Mouse (Mus musculus) cerebellum, adult 2 months (tissue): ENCODE data around the gene Tceal3. TPM values are rescaled to one million over a fixed set of nuclear protein-coding genes. Genes with fewer than 3 reads are reported as not detected.
"Not testable (repeated sequence)": the region's sequence is repeated elsewhere in the genome, so short reads cannot be mapped to it uniquely, and the experiment has no call there.

ENCODE experiments used
- DNase-seq, 2 experiments: peaks; one replicate each; pipeline ENCODE4 v3.0.0; 2021
- H3K27ac ChIP-seq: fragments of 200-500 bp; 2 replicates; pipeline ENCODE4 v1.5.1; 2012; ENCODE audit warnings: low read length, control low read depth, inconsistent platforms; ENCODE audit not compliant: insufficient read depth
- H3K27me3 ChIP-seq: fragments of 200-500 bp; 2 replicates; pipeline ENCODE4 v1.6.1; 2012; ENCODE audit warnings: inconsistent platforms, mild to moderate bottlenecking, low read length, moderate library complexity; ENCODE audit not compliant: control insufficient read depth, insufficient read depth
- H3K4me1 ChIP-seq: fragments of 200-500 bp; 2 replicates; pipeline ENCODE4 v1.6.1; 2011; ENCODE audit warnings: low read length; ENCODE audit not compliant: control insufficient read depth, insufficient read depth
- H3K4me3 ChIP-seq: fragments of 200-500 bp; replicated peaks from 2 replicates; pipeline ENCODE3; 2011; ENCODE audit warnings: mild to moderate bottlenecking, low read depth, low read length, control low read depth; ENCODE audit not compliant: insufficient read depth
- CTCF ChIP-seq: fragments of 200-500 bp; IDR thresholded peaks from 2 replicates; pipeline ENCODE4 v1.5.1; 2011; ENCODE audit warnings: low read depth, mild to moderate bottlenecking, control low read depth, low read length, moderate library complexity, borderline replicate concordance; ENCODE audit not compliant: insufficient read depth
- POLR2A ChIP-seq: fragments of 200-500 bp; IDR thresholded peaks from 2 replicates; pipeline ENCODE4 v1.6.1; 2011; ENCODE audit warnings: low read length, control low read depth, borderline replicate concordance; ENCODE audit not compliant: insufficient read depth
- WGBS: fragments of 180-500 bp; shearing (Covaris S2); methylation state at CpG from one replicate; pipeline ENCODE4 v1.1.7; 2018; 5-methylcytosine and 5-hydroxymethylcytosine counted together
- polyA plus RNA-seq: library from polyadenylated mRNA; depleted of rRNA; stranded (reverse); fragments of >200 nt; gene quantifications from 2 replicates; pipeline ENCODE4 v1.2.3, GENCODE M21; 2012

Tceal3 gene
- polyA plus RNA-seq, 1 experiment: 257 TPM

DNA sequence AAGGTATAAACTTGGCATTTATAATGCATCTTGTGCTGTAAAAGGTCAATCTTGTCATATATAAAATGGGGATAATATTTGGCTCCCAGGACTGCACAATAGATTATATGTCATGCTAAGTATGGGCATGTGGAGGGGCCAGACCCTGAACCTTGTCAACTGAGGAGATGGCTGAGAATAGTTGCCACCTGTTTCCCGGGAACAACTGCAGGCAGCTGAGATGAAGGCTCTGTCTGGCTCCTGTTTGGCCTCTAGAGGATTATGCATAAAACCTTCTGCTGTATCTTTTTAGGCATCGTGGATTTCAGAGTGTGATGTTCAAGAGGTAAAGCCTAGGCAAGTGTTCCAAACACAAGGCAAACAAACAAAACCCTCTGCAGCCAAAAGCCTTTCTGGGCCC is 78.2 kb downstream of the Tceal3 start:
- no peak for TF ChIP-seq POLR2A
- no peak overlapping the region for H3K4me3 ChIP-seq
- WGBS: 21% methylated on average over 2 of the region's 2 CpGs
- DNase-seq: no peak
- H3K4me1 ChIP-seq: no peaks in the 10 kb centered on the region
- no peaks in the 10 kb centered on the region for H3K27me3 ChIP-seq
- no peak overlapping the region for H3K27ac ChIP-seq

DNA sequence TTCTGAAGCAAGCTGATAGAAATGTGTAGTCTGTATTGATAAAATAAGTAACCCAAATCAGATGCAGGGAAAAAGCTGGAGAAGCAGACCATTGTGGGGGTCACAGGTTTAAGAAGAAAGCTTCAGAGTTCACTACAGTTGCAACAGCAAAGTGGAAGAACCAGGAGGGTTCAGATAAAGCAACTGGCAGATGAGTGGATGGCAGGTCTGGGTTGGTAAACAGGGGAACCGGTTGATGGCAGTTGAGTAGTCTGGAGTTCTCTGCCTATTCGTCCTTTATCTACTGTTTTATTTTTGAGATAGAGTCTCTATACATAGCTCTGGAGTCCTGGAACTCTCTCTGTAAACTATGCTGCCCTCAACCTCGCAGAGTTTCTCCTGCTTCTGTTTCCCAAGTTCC is 90.3 kb downstream of the Tceal3 start:
- TF ChIP-seq POLR2A: no peak
- TF ChIP-seq CTCF: no peak
- WGBS: 70% methylated on average over 3 of the region's 3 CpGs
- Histone ChIP-seq H3K4me3 (no peak overlapping the region), H3K4me1 (no peaks in the 10 kb centered on the region), H3K27me3 (no peaks in the 10 kb centered on the region), H3K27ac (no peak overlapping the region)
- no peak for DNase-seq

DNA sequence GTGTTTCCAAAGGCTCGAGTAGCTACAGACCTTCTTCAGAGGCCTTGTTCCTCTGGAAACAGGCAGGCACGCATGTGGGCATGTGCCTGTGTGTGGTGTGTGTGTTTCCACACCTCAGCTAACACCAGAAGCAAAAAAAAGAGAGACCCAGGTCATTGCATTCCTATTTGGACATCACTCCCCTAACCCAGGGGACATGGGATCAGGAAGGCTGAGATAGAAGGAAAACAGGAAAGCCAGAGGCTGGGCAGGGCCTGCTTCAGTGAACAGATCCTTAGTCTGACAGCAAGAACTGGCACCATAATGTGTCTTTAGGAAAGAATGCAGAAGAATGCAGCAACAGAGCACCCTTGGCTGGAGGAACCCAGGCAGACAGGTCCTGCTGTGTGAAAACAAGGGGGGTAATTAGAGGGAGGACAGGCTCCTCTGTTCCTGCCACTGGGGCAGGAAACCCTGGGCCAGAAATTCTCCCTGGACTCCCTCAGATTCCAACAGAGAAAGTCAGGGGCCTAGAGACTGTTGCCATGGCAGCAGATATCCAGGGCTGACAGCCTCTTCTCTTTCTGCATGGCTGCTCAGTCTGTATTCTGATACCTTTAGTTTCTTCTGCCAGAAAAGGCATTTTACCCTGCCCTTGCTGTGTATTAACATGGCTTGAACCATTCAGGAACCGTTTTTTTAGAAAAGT is 101.1 kb downstream of the Tceal3 start:
- not testable (repeated sequence) for H3K4me3 ChIP-seq, H3K27ac ChIP-seq, DNase-seq, H3K4me1 ChIP-seq, H3K27me3 ChIP-seq
- WGBS: 19% methylated on average over 3 of the region's 3 CpGs

DNA sequence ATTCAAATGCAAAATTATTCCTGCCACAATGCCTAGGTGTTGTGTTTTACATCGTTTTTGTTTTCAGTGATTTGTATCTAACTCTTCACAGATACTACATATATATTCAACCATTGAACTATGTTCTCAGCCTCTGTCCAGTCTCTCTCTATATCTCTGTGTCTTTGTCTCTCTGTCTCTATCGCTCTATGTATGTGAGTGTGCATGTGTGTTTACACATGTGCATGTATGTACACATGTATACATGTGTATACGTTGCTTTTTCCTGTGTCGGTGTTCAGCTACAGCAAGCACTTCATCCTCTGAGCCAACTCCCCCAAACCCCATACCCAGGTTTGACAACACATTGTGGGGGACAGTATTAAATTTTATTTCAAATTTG is 101.6 kb downstream of the Tceal3 start:
- Histone ChIP-seq H3K27me3 (no peaks in the 10 kb centered on the region), H3K4me3 (no peak overlapping the region), H3K4me1 (peaks cover 6% of the 10 kb centered on the region), H3K27ac (no peak overlapping the region)
- TF ChIP-seq POLR2A (no peak), CTCF (no peak)
- 44% methylated on average over 4 of the region's 4 CpGs for WGBS
- DNase-seq: no peak

DNA sequence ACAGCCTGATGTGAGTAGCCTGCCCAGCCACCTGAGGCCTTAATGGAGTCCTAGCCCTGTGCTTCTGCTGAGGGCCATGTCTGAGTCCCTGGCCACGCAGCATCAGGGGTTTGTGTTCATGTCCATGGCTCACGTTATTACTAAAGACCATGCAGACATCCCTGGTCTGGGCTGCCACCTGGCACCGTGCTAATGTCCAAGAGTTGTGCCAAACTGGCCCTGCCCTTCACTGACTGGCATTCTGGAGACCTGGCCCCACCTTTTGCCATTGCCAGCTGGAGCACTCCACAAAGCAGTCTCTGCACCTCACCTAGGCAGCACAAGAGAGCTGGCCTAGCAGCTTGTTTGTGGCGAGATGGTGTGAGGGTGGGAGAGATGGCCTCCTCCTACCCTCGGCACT is 102.6 kb downstream of the Tceal3 start:
- no peak for DNase-seq
- 44% methylated on average over 5 of the region's 5 CpGs for WGBS
- peaks cover 6% of the 10 kb centered on the region for H3K4me1 ChIP-seq
- no peaks in the 10 kb centered on the region for H3K27me3 ChIP-seq
- TF ChIP-seq CTCF (no peak), POLR2A (no peak)
- no peak overlapping the region for H3K4me3 ChIP-seq
- H3K27ac ChIP-seq: no peak overlapping the region

DNA sequence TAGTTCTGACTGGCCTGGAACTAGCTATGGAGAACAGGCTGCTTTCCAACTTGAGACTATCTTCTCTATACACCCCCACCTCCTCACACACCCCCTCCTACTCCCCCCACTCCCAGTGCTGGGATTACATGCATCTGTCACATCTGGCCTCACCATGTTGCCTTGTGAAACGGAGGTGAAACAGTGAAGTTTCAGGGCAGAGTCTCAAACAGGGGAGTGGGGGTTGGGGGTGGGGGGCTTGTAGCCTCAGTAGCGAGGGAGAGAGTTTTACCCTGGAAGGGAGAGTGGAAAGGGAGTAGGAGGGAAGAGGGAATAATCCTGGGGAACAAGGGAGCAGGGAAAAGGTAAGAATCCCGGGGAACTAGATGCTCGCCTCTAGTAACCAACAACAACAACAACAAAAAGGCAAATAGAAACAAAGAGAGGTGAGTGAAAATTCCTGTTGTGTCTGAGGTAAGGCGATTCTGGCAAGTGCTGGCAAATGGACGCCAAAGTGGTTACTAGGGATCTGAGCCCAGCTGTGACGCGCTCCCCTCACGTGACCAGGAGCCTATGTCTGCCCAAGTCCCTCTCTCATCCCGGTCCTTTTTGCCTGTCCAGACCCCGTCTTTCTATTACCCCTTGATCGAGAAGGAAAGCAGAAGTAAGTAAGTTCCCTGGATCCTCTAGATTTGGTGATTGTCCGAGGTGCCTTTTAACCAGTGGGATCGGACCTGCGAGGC is 117.0 kb downstream of the Tceal3 start, which contains the start of gene Tceal1:
Gene Tceal1 (plus strand): TSS at position 537 of the 722 bp plus-strand sequence.
- Histone ChIP-seq H3K4me3 (peak within 1 kb of the TSS; percentile 83), H3K27ac (peak within 1 kb of the TSS; percentile 38), H3K27me3 (no peaks in the 10 kb centered on the region), H3K4me1 (no peaks in the 10 kb centered on the region)
- 7% methylated on average over 15 of the region's 15 CpGs for WGBS
- TF ChIP-seq POLR2A: peak; percentile 33; the same call in 1 of the 2 replicates
- TF ChIP-seq CTCF: no peak
- peak; percentile 70 to 74 for DNase-seq

DNA sequence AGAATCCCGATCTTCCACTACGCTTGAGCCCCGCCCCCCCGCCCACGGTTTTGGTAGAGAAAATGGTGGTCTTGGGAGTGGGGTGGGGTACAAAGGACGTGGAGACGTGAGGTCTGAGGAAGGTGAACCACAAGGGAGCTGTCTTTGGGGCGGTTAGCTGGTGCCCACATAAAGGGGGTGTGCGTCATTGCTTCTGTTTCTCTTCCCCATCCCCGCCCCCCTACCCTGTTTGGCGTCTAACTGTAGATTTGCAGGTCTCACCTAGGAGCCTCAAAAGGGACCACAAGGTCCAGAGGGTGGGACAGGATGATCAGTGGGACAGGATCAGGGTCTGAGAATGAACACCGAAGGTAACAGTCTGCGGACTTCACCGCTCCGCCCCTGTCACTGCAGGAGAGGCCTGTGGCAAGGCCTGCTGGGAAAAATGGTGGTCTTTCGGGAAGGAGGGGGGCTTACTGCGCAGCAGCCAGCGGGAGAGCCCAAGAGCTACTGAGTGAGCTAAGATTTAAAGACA is 117.6 kb downstream of the Tceal3 start:
- Histone ChIP-seq H3K27ac (peak overlapping the region; percentile 38), H3K27me3 (no peaks in the 10 kb centered on the region), H3K4me3 (peak overlapping the region; percentile 83), H3K4me1 (no peaks in the 10 kb centered on the region)
- peak; percentile 47 to 60 for DNase-seq
- WGBS: 4% methylated on average over 18 of the region's 18 CpGs
- TF ChIP-seq CTCF (no peak), POLR2A (peak; percentile 26; the same call in 1 of the 2 replicates)

DNA sequence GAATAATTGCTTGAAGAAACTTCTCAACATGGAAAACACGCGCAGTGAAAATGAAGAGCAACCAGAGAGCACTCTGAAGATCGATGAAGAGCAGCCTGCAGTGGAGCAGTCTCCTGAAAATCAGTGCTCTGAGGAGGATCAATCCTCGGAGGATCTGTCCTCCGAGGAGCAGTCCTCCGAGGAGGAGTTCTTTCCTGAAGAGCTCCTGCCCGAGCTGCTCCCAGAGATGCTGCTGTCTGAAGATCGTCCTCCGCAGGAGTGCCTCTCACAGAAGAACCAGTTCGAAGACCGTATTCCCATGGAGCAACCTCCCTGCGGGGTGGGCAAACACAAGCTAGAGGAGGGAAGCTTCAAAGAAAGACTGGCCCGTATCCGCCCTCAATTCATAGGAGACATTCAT is 118.1 kb downstream of the Tceal3 start:
- Histone ChIP-seq H3K27me3 (no peaks in the 10 kb centered on the region), H3K4me3 (peak overlapping the region; percentile 83), H3K27ac (peak overlapping the region; percentile 38), H3K4me1 (no peaks in the 10 kb centered on the region)
- DNase-seq: peak in 1 of 2 experiments; percentile 12
- TF ChIP-seq CTCF (no peak), POLR2A (no peak)
- 13% methylated on average over 14 of the region's 14 CpGs for WGBS

DNA sequence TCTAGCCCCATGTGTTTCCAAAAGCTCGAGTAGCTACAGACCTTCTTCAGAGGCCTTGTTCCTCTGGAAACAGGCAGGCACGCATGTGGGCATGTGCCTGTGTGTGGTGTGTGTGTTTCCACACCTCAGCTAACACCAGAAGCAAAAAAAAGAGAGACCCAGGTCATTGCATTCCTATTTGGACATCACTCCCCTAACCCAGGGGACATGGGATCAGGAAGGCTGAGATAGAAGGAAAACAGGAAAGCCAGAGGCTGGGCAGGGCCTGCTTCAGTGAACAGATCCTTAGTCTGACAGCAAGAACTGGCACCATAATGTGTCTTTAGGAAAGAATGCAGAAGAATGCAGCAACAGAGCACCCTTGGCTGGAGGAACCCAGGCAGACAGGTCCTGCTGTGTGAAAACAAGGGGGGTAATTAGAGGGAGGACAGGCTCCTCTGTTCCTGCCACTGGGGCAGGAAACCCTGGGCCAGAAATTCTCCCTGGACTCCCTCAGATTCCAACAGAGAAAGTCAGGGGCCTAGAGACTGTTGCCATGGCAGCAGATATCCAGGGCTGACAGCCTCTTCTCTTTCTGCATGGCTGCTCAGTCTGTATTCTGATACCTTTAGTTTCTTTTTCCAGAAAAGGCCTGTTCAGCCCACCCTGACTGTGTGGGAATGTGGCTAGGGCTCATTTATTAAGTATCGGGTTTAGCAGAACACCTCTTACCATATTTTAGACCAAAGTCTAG is 124.3 kb downstream of the Tceal3 start:
- not testable (repeated sequence) for H3K27me3 ChIP-seq, H3K4me1 ChIP-seq, DNase-seq, H3K4me3 ChIP-seq, H3K27ac ChIP-seq
- WGBS: 39% methylated on average over 3 of the region's 3 CpGs
